Mouse (Mus musculus) heart, adult 9 months (tissue): ENCODE measurements around the gene Cep128.

Experiments
- DNase-seq, 2 experiments: peaks; one replicate each; pipeline ENCODE4 v3.0.0; 2022; ENCODE audit warnings: low spot score in 2 of 2

The Cep128 gene

GRCm38 (mm10) chr12:91312591-91312990 lies 71.6 kb downstream of the Cep128 start:
- DNase-seq: no peak

- no peak for DNase-seq
Measured at GRCm38 (mm10) chr12:91307733-91308132, 76.5 kb downstream of the Cep128 start.

GRCm38 (mm10) chr12:91305769-91306168 lies 78.4 kb downstream of the Cep128 start:
- no peak for DNase-seq

- DNase-seq: no peak
Measured at GRCm38 (mm10) chr12:91305038-91305437, 79.2 kb downstream of the Cep128 start.

GRCm38 (mm10) chr12:91298700-91299099 lies 85.5 kb downstream of the Cep128 start:
- no peak for DNase-seq

GRCm38 (mm10) chr12:91295870-91296269 lies 88.3 kb downstream of the Cep128 start:
- no peak for DNase-seq

GRCm38 (mm10) chr12:91295436-91295835 lies 88.8 kb downstream of the Cep128 start:
- no peak for DNase-seq

GRCm38 (mm10) chr12:91273936-91274335 lies 110.3 kb downstream of the Cep128 start:
- DNase-seq: no peak

GRCm38 (mm10) chr12:91269634-91270033 lies 114.6 kb downstream of the Cep128 start:
- DNase-seq: no peak

- no peak for DNase-seq
Measured at GRCm38 (mm10) chr12:91268974-91269373, 115.2 kb downstream of the Cep128 start.

GRCm38 (mm10) chr12:91266014-91266413 lies 118.2 kb downstream of the Cep128 start:
- no peak for DNase-seq

GRCm38 (mm10) chr12:91265462-91265861 lies 118.7 kb downstream of the Cep128 start:
- DNase-seq: no peak

- DNase-seq: no peak
Measured at GRCm38 (mm10) chr12:91264828-91265355, 119.3 kb downstream of the Cep128 start.

- no peak for DNase-seq
Measured at GRCm38 (mm10) chr12:91263705-91264104, 120.5 kb downstream of the Cep128 start.

- DNase-seq: no peak
Measured at GRCm38 (mm10) chr12:91262801-91263200, 121.4 kb downstream of the Cep128 start.

- no peak for DNase-seq
Measured at GRCm38 (mm10) chr12:91256334-91256733, 127.9 kb downstream of the Cep128 start.

- DNase-seq: no peak
Measured at GRCm38 (mm10) chr12:91254831-91255230, 129.4 kb downstream of the Cep128 start.

GRCm38 (mm10) chr12:91220609-91221008 lies 163.6 kb downstream of the Cep128 start:
- no peak for DNase-seq

- DNase-seq: no peak
Measured at GRCm38 (mm10) chr12:91205550-91205949, 178.7 kb downstream of the Cep128 start.

- no peak for DNase-seq
Measured at GRCm38 (mm10) chr12:91204330-91204729, 179.9 kb downstream of the Cep128 start.

GRCm38 (mm10) chr12:91202496-91202895 lies 181.7 kb downstream of the Cep128 start:
- no peak for DNase-seq

GRCm38 (mm10) chr12:91189111-91189510 lies 195.1 kb downstream of the Cep128 start:
- no peak for DNase-seq

- no peak for DNase-seq
Measured at GRCm38 (mm10) chr12:91185564-91185963, 198.6 kb downstream of the Cep128 start.

GRCm38 (mm10) chr12:91184616-91185015 lies 199.6 kb downstream of the Cep128 start:
- no peak for DNase-seq
